Mouse (Mus musculus): Measurements from ENCODE around the gene Tmem88b.

GRCm38 (mm10) chr4:155761356-155762099, 24.1 kb downstream of the Tmem88b start:
- no peak for TF ChIP-seq CTCF (IDR thresholded peaks at IDR 0.05; ENCODE audit: borderline replicate concordance, insufficient read depth, low read depth, low read length)
- no peak for TF ChIP-seq POLR2A (IDR thresholded peaks at IDR 0.05; ENCODE audit: borderline replicate concordance, insufficient read depth, low read length)

Measured in cerebellum, adult 2 months (tissue).